Mouse (Mus musculus) natural killer cell, adult 2 months (primary cell): Measurements from ENCODE around the gene Kmt2d.
"Not testable (repeated sequence)": the region's sequence is repeated elsewhere in the genome, so short reads cannot be mapped to it uniquely, and the experiment has no call there.

Source experiments
- DNase-seq, 2 experiments: peaks; one replicate each; pipeline ENCODE4 v3.0.0; 2022; ENCODE audit warnings: low spot score in 2 of 2

Kmt2d gene

DNA sequence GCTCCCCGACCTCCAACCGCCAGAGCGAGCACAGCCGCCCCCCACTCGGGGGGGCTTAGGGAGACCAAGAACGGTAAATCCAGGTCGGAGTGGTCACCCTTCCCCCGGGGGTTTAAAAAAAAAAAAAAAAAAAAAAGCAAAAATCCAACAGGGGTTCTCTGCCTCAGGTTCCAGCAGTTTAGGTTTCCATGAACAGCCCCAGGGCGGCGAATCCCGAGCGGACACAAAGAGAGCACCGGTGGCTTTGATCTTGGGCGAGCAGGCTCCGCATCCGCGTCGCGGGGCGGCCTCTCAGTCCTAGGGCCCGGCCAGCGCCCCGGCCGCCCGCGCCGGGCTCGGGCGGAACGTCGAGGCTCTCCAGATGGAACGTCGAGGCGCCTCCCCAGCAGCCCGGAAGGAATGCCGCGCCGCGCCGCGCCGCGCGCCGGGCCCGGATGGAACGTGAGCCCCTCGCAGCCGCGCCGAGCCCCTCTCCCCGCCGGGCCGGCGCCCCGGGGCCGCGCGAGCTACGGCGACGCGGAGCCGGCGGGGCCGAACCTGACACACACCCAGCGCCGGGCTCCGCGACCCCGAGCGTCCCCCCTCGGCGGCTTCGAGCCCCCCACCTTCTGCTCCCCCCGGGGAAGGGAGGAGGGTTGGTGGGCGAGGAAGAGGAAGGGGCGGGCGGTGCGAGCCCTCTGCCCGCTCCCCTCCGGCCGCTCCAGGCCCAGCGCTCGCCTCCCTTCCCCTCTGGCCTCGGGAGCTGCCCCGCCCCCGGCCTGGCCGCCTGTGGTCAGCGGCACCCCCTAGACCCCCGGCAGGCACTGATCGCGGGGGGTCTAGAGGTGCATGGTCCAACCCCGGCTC, at the start of gene Kmt2d:
TSS of gene Kmt2d (minus strand) at position 135 of the 846 bp plus-strand sequence.
- DNase-seq = no peak

DNA sequence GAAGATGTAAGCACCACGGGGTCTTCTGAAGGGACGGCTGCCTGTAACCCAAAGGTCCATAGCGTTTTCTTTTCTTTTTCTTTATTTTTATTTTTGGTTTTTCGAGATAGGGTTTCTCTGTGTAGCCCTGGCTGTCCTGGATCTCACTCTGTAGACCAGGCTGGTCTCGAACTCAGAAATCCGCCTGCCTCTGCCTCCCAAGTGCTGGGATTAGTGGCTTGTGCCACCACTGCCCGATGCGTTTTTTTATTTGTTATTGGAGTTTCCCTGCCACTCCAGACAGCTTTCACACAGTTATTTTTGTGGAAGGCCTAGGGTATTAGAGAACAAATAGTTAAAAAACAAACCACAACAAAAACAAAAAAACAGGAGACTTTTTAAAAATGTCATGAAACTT, 47.5 kb upstream of the Kmt2d start:
- DNase-seq = not testable (repeated sequence)

DNA sequence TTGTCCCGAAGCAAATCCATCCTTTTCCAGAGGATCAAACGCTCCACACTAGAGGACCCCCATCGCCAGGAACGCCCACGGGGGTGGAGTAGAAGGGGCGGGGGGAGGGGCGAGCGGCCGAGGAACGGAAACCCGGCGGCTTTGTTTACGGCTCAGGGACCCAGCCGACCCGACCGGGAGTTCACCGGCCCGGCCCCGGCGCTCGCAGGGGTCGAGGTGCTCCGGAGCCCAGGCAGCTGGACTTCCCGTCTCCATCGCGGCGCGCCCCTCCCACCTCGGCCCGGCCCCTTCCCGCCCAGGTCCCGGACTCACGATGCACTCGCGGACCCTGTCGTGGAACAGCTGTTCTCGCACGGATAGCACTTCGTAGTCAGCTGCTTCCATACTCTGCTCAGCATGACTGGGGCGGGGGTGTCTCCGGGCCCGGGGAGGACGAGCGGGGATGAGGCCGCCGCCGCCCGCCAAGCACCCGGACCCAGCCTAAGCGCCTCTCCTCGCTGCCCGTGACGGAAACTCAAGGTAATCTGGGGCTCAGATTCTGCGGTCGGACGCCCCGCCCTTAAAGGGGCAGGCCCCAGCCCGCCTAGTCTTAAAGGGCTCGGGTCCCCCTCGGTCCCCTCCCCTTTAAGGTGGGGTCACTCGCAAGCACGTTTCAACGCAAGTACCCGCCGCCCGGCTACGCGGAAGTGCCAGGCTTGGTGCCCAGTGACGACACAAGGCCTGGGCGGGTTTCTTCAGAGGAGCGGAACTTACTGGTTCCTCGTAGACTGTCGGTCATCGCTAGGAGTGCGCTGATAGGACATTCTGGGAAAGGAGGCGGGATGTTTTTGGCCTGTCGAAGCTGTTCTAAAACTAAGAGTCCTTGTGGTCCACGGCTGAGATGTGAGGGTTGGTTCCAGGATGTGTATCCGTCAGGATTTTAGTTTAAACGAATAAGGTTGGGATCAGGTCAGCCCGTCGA, 46.8 kb upstream of the Kmt2d start, which contains the start of gene Lmbr1l:
TSS of gene Lmbr1l (minus strand) at position 694 of the 961 bp plus-strand sequence.
- DNase-seq = peak; percentile 99

DNA sequence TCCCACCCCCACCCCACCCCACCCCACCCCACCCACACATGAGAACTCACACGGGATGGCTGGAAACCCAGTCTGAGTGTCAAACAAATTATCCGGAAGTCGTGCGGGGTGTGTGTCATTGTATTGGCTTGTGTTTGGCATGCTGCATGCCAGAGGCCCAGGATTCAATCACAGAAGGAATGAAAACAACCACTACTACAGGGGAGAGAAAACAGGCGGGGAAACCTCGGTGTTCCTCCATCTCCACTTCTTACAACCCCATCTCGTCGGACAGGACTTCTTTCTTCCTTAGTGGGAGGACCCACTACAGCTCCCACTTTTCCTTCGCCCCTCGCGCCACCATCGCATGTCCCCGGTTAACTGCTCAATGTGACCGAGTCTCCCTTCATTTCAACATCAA, 46.1 kb upstream of the Kmt2d start:
- DNase-seq = no peak

DNA sequence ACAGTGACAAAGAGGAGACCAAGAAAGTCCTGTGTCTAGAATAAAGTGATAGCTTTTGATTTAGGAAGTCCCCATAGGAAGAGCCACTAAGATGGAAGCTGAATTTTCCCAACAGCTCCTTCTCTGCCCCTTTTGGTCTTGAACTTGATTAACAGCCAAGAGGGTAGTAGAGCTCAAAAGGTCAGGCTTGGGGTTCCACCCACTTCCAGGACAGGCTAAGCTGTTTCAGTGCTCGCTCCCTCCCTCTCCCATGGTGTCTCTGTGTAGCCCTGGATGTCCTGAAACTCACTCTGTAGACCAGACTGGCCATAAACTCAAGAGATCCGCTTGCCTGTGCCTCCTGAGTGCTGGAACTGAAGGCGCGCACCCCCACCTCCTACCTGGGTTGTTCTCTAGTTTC, 45.0 kb upstream of the Kmt2d start:
- no peak for DNase-seq

DNA sequence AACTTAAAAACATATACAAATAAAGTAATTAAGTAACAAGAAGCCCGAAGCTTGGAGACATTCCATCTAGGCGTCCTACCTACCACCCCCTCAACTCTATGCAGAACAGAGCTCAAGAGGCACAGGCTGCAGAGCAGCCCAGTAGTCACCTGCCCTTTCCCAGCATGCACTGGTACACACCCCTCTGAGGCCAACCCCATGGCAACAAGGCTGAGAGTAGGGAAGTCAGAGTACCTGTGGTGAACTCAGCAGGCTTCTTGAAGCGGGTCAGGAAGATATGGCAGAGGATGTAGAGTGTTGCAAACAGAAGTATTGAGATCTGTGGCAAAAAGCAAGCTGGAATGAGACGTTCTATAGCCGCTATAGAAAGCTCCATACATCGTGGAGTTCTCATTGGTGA, 43.9 kb upstream of the Kmt2d start:
- no peak for DNase-seq

DNA sequence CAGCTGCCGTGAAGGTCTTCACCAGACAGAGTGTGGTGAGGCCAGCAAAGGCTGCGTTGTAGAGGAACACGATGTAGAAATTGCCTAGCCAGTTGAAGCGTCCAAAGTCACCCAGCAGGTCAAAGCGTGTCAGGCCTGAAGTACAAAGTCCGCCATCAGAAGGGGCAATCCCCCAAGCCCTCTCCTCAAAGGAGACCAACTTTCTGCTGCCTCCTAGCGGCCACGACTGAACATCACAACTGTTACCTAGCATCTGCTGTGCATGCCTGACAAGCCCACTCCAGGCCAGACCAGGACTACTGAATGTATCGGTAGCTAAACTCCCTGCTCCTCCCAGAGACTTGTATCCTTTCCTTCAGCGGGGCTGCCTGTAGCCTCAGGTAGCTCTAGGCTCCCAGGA, 33.7 kb upstream of the Kmt2d start:
- peak in 1 of 2 experiments; percentile 35 for DNase-seq

DNA sequence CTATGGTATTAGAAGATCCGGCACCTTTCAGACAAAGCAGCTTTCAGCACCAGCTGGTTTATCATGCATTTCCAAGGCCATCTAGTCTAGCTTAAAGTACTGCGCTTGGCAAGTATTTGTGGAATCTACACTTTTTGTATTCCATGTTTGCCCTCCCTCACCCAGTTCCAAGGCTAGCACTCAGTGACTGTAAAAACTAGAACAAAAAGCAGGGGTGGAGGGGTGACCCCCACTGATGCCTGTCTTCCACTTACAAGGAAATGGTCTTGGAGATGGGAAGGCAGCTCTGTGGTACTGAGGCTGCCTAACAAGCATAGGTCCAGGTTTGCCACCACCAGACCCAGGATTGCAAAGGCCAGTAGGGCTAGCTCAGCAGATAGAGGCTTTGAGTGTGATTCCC, 31.6 kb upstream of the Kmt2d start:
- DNase-seq = no peak

DNA sequence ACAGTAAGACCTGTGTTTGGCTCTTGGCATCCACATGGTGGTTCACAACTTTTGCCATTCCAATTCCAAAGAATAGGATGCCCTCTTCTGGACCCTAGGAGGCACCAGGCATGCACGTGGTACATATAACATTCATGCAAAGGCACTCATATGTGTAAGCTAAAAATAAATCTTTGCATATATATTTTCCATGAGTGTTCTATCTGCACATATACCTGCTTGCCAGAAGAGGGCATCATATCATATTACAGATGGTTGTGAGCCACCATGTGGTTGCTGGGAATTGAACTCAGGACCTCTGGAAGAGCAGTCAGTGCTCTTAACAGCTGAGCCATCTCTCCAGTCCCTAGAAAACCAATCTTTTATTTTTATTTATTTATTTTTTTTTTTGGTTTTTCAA, 30.5 kb upstream of the Kmt2d start:
- DNase-seq = no peak

DNA sequence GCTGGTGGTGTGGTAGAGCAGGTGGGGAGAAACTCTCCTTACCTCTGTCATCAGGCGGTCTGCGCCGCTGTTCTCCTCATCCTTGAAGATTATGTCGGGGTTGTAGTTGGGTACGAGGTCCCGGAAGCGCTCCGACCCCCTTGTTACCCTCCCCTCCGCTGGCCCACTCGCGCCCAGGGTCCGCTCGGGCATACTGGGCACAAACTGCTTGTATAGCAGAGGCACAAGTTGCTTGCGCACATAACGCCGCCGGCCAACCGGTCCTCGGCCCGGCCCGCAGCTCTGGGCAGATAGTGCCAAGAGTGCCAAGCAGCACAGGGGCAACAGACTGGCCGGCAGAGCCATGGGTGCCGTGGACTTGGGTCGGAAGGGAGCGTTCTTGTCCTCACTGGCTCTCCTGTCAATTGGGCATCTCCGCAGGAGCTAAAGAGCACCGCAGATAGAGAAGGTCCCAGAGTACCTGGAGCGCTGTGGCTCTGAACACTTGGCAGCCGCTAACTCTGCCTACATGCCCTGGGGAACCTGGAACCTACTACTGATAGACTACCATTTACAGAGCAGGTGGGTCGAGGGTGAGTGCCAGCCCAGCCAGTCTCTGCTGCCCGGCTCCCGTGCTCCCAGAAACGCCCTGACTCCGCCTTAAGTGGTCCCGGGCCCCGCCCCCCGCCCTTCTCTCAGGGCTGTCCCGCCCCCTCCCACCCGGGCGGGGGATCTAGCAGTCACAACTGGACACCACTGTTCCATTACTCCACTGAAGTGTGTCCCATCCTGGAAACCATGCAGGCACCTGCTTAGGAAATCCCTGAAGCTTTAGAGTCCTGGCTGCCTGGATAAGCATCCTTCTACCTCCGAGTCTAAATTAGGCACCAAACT, 27.2 kb upstream of the Kmt2d start, which contains the start of gene Dhh:
TSS of gene Dhh (minus strand) at position 613 of the 873 bp plus-strand sequence.
- DNase-seq = no peak

DNA sequence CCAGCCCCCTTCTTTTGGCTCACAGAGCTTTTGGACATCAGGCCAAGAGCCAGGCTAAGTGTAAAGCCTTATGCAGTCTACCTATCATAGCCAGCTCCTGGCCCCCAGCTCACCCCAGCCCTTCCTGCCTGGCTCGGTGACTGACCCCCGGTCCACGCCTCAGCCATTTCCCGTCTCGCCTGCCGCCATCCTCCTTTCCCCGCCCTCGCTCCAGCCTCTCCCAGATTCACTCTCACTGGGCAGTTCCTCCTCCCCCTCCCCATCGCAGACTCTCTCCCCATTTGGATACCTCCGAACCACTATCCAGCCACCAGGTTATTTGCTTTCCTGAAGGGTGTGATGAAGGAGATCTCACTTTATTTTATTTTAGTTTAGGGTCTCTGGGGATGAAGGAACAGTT, 26.5 kb upstream of the Kmt2d start:
- DNase-seq = no peak

DNA sequence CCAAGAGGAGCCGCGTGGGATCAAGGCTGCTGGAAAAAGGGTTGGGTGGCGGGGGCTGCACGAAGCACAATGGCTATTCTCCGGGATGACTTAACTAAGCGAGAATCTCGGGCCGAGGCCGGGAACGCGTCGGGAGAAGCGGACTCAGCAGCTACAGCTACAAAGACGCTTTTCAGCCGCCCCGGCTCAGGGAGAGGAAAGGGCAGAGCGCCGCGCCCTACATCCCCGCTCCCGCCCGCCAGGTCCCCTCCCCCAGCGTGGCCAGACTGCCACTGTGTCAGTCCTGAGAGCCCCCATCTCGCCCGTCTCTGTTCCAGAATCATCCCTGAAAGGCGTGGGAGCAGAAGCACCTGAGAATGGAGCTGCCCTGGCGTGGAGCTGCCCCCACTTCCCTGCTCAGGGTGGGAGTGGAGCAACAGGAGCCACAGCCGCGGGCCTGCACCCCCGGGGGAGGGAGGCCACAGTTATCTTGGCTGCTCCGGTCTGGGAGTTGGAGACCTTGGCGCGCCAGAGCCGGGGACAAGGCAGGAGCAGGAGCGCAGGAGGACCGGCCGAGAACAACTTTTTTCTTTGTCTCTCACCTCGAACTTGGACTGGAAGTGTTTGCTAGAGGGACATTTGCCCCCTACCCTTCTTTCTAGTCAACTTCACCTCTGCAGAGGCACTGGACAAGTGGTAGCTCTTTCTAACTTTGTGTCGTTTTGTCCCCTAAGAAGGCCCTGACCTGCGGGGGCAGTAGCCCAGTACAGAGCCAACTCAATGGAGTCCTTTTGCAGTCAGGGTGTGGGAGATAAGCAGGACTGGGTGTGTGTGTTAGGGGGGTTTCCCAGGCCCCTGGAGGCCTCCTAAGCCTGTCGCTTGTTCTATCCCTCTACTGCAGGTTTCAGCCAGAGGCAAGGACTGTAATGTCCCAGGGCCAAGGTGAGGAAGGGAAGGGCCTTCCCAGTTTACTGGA, 24.9 kb upstream of the Kmt2d start:
- no peak for DNase-seq

DNA sequence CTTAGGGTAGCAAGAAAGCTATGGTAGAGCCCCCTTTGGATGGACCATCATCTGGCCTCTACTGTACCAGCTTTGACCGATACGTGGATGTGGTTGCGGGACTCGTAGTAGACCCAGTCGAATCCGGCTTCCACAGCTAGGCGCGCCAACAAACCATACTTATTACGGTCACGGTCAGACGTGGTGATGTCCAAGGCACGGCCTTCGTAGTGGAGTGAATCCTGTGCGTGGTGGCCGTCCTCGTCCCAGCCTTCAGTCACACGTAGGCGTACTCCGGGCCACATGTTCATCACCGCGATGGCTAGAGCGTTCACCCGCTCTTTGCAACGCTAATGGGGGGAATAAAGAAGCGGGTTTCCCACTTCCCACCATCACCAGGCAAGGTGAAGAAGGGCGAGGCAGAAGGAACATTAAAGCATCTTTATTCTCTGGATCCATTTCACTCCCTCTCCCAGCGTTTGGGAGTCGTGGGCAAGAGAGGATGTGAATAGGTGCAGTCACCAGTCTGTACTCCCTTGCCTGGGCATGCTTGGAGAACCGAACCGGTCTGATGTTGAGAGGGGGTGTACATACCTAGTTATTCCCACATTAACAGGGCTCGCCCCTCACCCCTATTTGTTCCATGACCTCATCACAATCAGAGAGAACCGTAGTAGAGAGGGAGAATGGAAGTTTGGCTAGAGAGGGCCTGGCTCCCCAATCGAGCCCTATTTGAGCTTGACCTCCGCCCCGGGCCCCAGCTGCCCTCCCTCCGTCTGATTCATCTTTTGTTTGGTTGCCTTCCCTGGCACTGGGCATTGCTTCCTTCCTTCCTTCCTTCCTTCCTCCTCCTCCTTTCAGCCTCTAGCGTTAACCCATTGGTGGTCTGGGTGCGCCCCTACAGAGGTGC, 24.0 kb upstream of the Kmt2d start:
- no peak for DNase-seq

DNA sequence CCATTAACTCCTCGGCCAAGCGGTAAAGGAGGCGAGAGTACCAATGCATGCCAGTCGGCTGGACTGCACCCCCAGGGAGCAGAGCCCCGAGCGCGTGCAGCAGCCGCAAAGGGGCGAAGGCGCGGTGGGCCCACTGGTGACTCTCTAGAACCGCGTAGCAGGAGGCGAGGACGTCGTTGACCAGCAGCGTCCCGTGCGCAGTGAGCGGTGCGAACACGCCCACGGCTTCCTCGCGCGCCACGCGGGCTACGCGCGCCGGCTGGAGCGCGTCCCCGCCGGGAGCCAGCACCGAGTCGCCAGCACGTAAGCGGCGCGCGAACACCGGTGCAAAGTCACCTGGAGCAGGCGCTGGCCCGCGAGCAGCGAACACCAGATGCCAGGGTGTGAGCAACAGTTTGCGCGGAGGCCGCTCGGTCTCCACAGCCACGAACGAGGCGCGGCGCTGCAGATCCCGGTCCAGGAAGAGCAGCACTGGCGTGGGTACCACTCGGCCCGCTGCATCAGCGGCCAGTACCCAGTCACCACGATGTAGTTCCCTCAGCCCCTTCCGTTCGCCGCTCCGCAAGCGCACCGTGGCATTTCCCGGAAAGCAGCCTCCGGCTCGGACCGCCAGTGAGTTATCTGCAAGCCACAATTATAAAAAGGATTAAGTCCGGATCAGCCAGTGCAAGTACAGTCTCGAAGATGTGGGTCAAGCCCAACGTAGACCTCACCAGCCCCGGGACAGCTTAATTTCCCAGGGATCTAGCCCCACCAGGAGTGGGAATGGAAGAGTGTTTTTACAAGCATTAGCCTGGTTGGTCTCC, 23.1 kb upstream of the Kmt2d start, which contains the start of gene Rhebl1:
TSS of gene Rhebl1 (minus strand) at position 601 of the 806 bp plus-strand sequence.
- DNase-seq = no peak

DNA sequence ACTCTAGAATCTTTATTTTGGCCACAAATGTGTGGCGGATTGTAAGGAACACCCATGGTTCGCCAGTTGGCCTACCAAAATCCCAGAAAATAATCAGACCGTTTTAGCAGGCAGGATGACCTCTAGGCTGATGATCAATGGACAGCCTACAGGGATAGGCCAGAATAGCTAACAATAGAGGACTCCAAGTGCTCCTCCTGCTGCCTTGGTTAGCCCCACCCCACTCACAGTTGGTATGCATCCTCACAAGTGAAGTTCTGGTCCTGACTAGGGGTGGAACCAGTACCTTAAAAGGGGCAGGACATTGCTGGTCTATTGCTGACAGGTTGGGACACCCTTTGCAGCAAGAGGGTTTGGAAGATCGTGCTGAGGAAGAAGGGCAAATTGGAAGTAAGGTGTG, 22.0 kb upstream of the Kmt2d start:
- no peak for DNase-seq

DNA sequence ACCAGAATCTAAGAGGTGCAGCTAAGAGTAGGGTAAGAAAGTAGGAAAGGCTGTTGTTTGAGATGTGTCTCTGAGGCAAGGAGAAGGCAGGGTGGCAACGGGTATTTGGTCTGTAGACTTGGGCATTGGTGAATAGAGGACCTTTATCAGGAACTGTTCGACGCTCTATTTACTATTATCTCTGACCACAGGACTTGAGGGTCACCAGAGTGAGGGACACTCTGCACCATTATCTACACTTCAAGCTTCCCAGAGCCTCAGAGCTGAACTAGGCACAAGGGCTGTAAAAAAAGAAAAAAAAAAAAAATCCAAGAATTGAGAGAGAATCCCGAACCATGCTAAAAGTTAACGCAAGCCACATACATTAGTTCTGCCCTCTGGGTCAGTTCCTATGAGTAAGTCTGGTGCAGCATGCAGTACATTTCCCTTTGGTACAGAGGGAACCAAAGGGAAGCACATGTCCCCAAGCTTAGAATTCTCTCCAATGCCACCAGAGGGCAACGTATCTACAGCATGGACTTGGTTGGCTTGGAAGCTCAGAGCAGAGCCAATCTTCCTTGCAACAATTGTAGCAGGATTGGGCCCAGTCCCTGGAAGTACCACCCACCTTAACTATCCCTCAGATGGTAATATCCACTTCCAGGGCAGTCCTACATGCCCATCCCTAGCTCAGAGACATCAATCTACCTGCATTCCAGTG, 21.1 kb upstream of the Kmt2d start:
- peak in 1 of 2 experiments; percentile 46 for DNase-seq

DNA sequence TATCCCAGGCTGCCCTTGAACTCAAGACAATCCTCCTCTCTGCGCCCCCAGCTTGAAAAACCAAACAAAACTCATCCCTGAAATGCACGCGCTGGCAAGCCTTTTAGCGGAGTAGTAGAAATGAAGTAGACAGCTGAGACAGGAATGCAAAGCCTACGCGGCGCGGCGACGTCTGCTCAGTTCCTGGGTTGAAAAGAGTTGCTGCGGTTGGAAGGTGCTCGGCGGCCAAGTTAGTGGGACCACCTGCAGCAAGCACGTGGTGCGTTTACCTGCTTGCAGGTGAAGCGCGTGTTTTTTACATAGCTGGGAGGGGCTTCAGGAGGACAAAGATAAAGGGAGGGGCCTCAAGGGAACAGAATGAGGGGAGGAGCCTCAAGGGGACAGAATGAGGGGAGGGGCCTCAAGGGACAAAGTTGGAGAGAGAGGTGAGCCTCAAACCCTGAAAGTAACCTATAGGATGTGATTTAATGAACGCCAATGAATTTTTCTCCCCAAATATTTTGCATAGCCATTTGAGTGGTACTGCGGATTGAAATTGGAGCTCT, 20.3 kb upstream of the Kmt2d start:
- no peak for DNase-seq
